Mouse (Mus musculus): Measurements from ENCODE around the gene Capn13. TPM values are rescaled to one million over a fixed set of nuclear protein-coding genes. Genes with fewer than 3 reads are reported as not detected.

Capn13 gene
- polyA plus RNA-seq, 1 experiment from 2014 or later = not detected

DNA sequence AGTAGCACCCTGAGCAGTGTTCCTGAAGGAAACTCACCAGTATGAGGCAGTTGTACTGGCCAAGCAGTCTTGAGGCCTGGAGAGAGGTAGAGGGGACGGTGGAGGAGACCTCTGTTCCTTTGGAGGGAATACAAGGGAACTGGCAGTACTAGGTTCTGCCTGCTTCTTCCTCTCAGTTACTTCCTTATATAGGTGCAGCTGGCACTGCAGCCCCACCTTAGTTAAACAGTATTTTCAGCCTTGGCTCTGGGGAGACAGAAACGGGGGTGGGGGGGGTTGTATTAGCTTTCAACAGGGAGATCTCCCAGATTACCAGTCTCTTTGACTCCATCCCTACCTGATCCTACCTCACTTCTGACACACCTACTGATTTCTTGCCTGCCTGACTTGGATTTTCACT, 1.5 kb downstream of the Capn13 start:
- no peak overlapping the region for H3K4me3 ChIP-seq (ENCODE audit: low read depth, low read length)
- no peak for ATAC-seq (replicated peaks; ENCODE audit: low FRiP score)
- H3K27me3 ChIP-seq (replicated peaks; ENCODE audit: control insufficient read depth, insufficient read depth, low read length) = no peaks in the 10 kb centered on the region
- H3K4me2 ChIP-seq = no peak overlapping the region
- no peaks in the 10 kb centered on the region for H3K36me3 ChIP-seq (ENCODE audit: control insufficient read depth, insufficient read depth, low read length)
- DNase-seq (ENCODE audit: low spot score) = no peak
- no peaks in the 10 kb centered on the region for H3K4me1 ChIP-seq (replicated peaks; ENCODE audit: control insufficient read depth, insufficient read depth, low read length)
- no peaks in the 10 kb centered on the region for H3K9me3 ChIP-seq (ENCODE audit: control insufficient read depth, low read length)
- H3K27ac ChIP-seq (ENCODE audit: low read depth, low read length) = no peak overlapping the region
- H3K9ac ChIP-seq (ENCODE audit: low read depth, low read length) = no peak overlapping the region
- WGBS = 34% methylated on average over 2 of the region's 2 CpGs

- Histone ChIP-seq H3K27me3 (replicated peaks; ENCODE audit: control insufficient read depth, insufficient read depth, low read length) (no peaks in the 10 kb centered on the region), H3K27ac (ENCODE audit: low read depth, low read length) (no peak overlapping the region), H3K9ac (ENCODE audit: low read depth, low read length) (no peak overlapping the region), H3K4me2 (no peak overlapping the region), H3K9me3 (ENCODE audit: control insufficient read depth, low read length) (no peaks in the 10 kb centered on the region), H3K36me3 (ENCODE audit: control insufficient read depth, insufficient read depth, low read length) (no peaks in the 10 kb centered on the region), H3K4me1 (replicated peaks; ENCODE audit: control insufficient read depth, insufficient read depth, low read length) (no peaks in the 10 kb centered on the region), H3K4me3 (ENCODE audit: low read depth, low read length) (no peak overlapping the region)
- ATAC-seq (replicated peaks; ENCODE audit: low FRiP score) (no peak), DNase-seq (ENCODE audit: low spot score) (no peak)
- 68% methylated on average over 1 of the region's 1 CpGs for WGBS
Observed at GRCm38 (mm10) chr17:73393361-73393760, 7.3 kb downstream of the Capn13 start.

DNA sequence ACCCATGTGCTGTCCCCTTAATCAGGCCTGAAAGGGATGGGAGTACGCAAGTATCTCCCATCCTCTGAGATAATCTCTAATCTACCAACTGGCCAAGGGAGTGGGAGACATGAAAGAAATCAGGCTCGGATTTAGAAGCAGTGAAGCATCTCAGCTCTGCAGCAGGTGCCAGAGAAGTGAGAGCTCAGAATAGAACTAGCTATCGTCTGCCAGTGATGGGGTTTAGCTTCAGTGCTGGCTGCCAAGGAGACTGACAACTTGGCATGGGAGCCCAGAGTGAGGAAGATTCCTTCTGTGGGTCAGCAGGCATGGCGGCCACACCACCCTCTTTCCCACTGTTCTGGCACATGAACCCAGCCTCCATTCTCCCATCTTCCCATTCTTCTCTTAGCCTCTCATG, 8.9 kb downstream of the Capn13 start:
- 74% methylated on average over 4 of the region's 4 CpGs for WGBS
- DNase-seq (ENCODE audit: low spot score) (no peak), ATAC-seq (replicated peaks; ENCODE audit: low FRiP score) (no peak)
- Histone ChIP-seq H3K4me3 (ENCODE audit: low read depth, low read length) (no peak overlapping the region), H3K4me2 (no peak overlapping the region), H3K9ac (ENCODE audit: low read depth, low read length) (no peak overlapping the region), H3K36me3 (ENCODE audit: control insufficient read depth, insufficient read depth, low read length) (no peaks in the 10 kb centered on the region), H3K27me3 (replicated peaks; ENCODE audit: control insufficient read depth, insufficient read depth, low read length) (no peaks in the 10 kb centered on the region), H3K9me3 (ENCODE audit: control insufficient read depth, low read length) (no peaks in the 10 kb centered on the region), H3K27ac (ENCODE audit: low read depth, low read length) (no peak overlapping the region), H3K4me1 (replicated peaks; ENCODE audit: control insufficient read depth, insufficient read depth, low read length) (no peaks in the 10 kb centered on the region)

GRCm38 (mm10) chr17:73390191-73391089, 10.2 kb downstream of the Capn13 start:
- ATAC-seq (replicated peaks; ENCODE audit: low FRiP score) = no peak
- no peaks in the 10 kb centered on the region for H3K9me3 ChIP-seq (ENCODE audit: control insufficient read depth, low read length)

GRCm38 (mm10) chr17:73389336-73389735, 11.3 kb downstream of the Capn13 start:
- H3K27ac ChIP-seq (ENCODE audit: low read depth, low read length) = no peak overlapping the region
- H3K4me1 ChIP-seq (replicated peaks; ENCODE audit: control insufficient read depth, insufficient read depth, low read length) = no peaks in the 10 kb centered on the region
- 76% methylated on average over 3 of the region's 3 CpGs for WGBS
- no peak for ATAC-seq (replicated peaks; ENCODE audit: low FRiP score)
- no peaks in the 10 kb centered on the region for H3K9me3 ChIP-seq (ENCODE audit: control insufficient read depth, low read length)
- H3K27me3 ChIP-seq (replicated peaks; ENCODE audit: control insufficient read depth, insufficient read depth, low read length) = no peaks in the 10 kb centered on the region
- H3K4me3 ChIP-seq (ENCODE audit: low read depth, low read length) = no peak overlapping the region
- no peaks in the 10 kb centered on the region for H3K36me3 ChIP-seq (ENCODE audit: control insufficient read depth, insufficient read depth, low read length)
- H3K9ac ChIP-seq (ENCODE audit: low read depth, low read length) = no peak overlapping the region
- no peak overlapping the region for H3K4me2 ChIP-seq
- DNase-seq (ENCODE audit: low spot score) = no peak

More at GRCm38 (mm10) chr17:73390191-73391089, 10.2 kb downstream of the Capn13 start:
- H3K9ac ChIP-seq (ENCODE audit: low read depth, low read length) = no peak overlapping the region
- no peak overlapping the region for H3K27ac ChIP-seq (ENCODE audit: low read depth, low read length)
- no peak overlapping the region for H3K4me2 ChIP-seq
- H3K36me3 ChIP-seq (ENCODE audit: control insufficient read depth, insufficient read depth, low read length) = no peaks in the 10 kb centered on the region
- H3K27me3 ChIP-seq (replicated peaks; ENCODE audit: control insufficient read depth, insufficient read depth, low read length) = no peaks in the 10 kb centered on the region
- no peak for DNase-seq (ENCODE audit: low spot score)
- no peaks in the 10 kb centered on the region for H3K4me1 ChIP-seq (replicated peaks; ENCODE audit: control insufficient read depth, insufficient read depth, low read length)
- H3K4me3 ChIP-seq (ENCODE audit: low read depth, low read length) = no peak overlapping the region
- 65% methylated on average over 7 of the region's 7 CpGs for WGBS

GRCm38 (mm10) chr17:73386581-73386980, 14.1 kb downstream of the Capn13 start:
- WGBS = 66% methylated on average over 2 of the region's 2 CpGs
- no peak overlapping the region for H3K4me3 ChIP-seq (ENCODE audit: low read depth, low read length)
- ATAC-seq (replicated peaks; ENCODE audit: low FRiP score) = no peak

GRCm38 (mm10) chr17:73385940-73386339, 14.7 kb downstream of the Capn13 start:
- no peaks in the 10 kb centered on the region for H3K27me3 ChIP-seq (replicated peaks; ENCODE audit: control insufficient read depth, insufficient read depth, low read length)
- H3K27ac ChIP-seq (ENCODE audit: low read depth, low read length) = no peak overlapping the region
- no peak overlapping the region for H3K9ac ChIP-seq (ENCODE audit: low read depth, low read length)
- no peak overlapping the region for H3K4me3 ChIP-seq (ENCODE audit: low read depth, low read length)
- DNase-seq (ENCODE audit: low spot score) = no peak
- H3K9me3 ChIP-seq (ENCODE audit: control insufficient read depth, low read length) = no peaks in the 10 kb centered on the region
- ATAC-seq (replicated peaks; ENCODE audit: low FRiP score) = no peak
- 73% methylated on average over 3 of the region's 3 CpGs for WGBS
- no peaks in the 10 kb centered on the region for H3K36me3 ChIP-seq (ENCODE audit: control insufficient read depth, insufficient read depth, low read length)
- H3K4me1 ChIP-seq (replicated peaks; ENCODE audit: control insufficient read depth, insufficient read depth, low read length) = no peaks in the 10 kb centered on the region
- no peak overlapping the region for H3K4me2 ChIP-seq

More at GRCm38 (mm10) chr17:73386581-73386980, 14.1 kb downstream of the Capn13 start:
- no peaks in the 10 kb centered on the region for H3K4me1 ChIP-seq (replicated peaks; ENCODE audit: control insufficient read depth, insufficient read depth, low read length)
- H3K9ac ChIP-seq (ENCODE audit: low read depth, low read length) = no peak overlapping the region
- no peaks in the 10 kb centered on the region for H3K9me3 ChIP-seq (ENCODE audit: control insufficient read depth, low read length)
- H3K27ac ChIP-seq (ENCODE audit: low read depth, low read length) = no peak overlapping the region
- H3K27me3 ChIP-seq (replicated peaks; ENCODE audit: control insufficient read depth, insufficient read depth, low read length) = no peaks in the 10 kb centered on the region
- H3K4me2 ChIP-seq = no peak overlapping the region
- DNase-seq (ENCODE audit: low spot score) = no peak
- no peaks in the 10 kb centered on the region for H3K36me3 ChIP-seq (ENCODE audit: control insufficient read depth, insufficient read depth, low read length)

DNA sequence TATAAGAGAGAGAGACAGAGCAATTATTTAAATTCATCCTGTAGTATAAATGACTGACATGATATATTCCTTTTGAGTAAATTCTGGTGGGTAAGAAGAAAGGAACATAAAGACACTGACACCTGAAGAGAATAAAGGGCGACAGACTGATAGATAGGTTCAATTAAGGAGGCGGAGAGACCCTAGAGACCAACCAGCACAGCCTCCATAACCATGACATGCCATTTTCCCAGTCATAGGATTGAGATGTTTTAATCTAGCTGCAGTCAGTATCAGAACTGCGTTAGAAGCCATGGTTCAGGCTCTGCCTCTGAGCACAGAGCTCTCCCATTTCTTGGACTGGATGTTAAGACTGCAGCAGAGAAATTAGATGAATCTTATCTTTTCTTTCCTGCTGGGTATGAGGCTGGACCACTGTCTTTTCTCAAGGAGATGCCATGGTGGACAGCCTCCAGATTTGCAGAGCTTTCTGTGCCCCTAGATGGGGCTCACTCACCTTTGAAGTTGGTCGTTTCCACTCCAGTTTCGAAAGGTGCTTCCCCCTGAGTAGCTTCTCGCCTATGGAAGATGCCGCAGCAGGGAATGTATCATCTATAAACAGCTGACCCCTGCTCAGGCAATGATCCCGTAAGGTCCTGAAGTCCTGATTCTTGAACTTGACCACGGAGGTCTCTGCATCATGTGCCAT, 18.2 kb downstream of the Capn13 start:
- Histone ChIP-seq H3K27me3 (replicated peaks; ENCODE audit: control insufficient read depth, insufficient read depth, low read length) (no peaks in the 10 kb centered on the region), H3K9ac (ENCODE audit: low read depth, low read length) (no peak overlapping the region), H3K4me1 (replicated peaks; ENCODE audit: control insufficient read depth, insufficient read depth, low read length) (no peaks in the 10 kb centered on the region), H3K36me3 (ENCODE audit: control insufficient read depth, insufficient read depth, low read length) (no peaks in the 10 kb centered on the region), H3K9me3 (ENCODE audit: control insufficient read depth, low read length) (no peaks in the 10 kb centered on the region), H3K27ac (ENCODE audit: low read depth, low read length) (no peak overlapping the region), H3K4me3 (ENCODE audit: low read depth, low read length) (no peak overlapping the region), H3K4me2 (no peak overlapping the region)
- ATAC-seq (replicated peaks; ENCODE audit: low FRiP score) (no peak), DNase-seq (ENCODE audit: low spot score) (no peak)
- WGBS = 71% methylated on average over 9 of the region's 9 CpGs
